Mouse (Mus musculus): ENCODE results near the gene Shisa4.

- TF ChIP-seq CTCF (IDR thresholded peaks at IDR 0.05; ENCODE audit: insufficient read depth, low read length) = no peak
- TF ChIP-seq POLR2A (IDR thresholded peaks at IDR 0.05; ENCODE audit: borderline replicate concordance, extremely low read depth, low read depth, low read length) = no peak
These were observed 37.1 kb upstream of the Shisa4 start for GRCm38 (mm10) chr1:135412130-135412529.

Measured in lung, adult 2 months (tissue).